Mouse (Mus musculus) left cerebral cortex, adult 18-20 months (tissue): ENCODE data around the gene Aplp1. TPM values are rescaled to one million over a fixed set of nuclear protein-coding genes. Genes with fewer than 3 reads are reported as not detected.
"Not testable (repeated sequence)": the region's sequence is repeated elsewhere in the genome, so short reads cannot be mapped to it uniquely, and the experiment has no call there.

Source experiments
- DNase-seq, 2 experiments: peaks; one replicate each; pipeline ENCODE4 v3.0.0; 2021 to 2022; ENCODE audit warnings: low spot score in 2 of 2, mixed read lengths in 1 of 2
- long read RNA-seq, 2 experiments: library from polyadenylated mRNA; stranded (forward); transcript quantifications; one replicate each; pipeline ENCODE4 v2.0.0; 2021
- total RNA-seq, 2 experiments: library from RNA; stranded (reverse); gene quantifications; 2 replicates each; pipeline ENCODE4 v1.2.3; 2021

The Aplp1 gene
- total RNA-seq: 1,000 to 10,000 TPM; 1,233 to 1,333 TPM
- long read RNA-seq, experiment 1, transcript Aplp1-201 (17 exons, 2,343 nt): major isoform, 2,258 of 2,547 reads
- long read RNA-seq, experiment 1, partial matches to known transcripts: 191 of 2,547 reads
- long read RNA-seq, experiment 1, other reads (novel, unspliced or antisense): 96 of 2,547 reads
- long read RNA-seq, experiment 2, transcript Aplp1-201 (17 exons, 2,343 nt): major isoform, 1,641 of 1,855 reads
- long read RNA-seq, experiment 2, partial matches to known transcripts: 158 of 1,855 reads
- long read RNA-seq, experiment 2, other reads (novel, unspliced or antisense): 56 of 1,855 reads

DNA sequence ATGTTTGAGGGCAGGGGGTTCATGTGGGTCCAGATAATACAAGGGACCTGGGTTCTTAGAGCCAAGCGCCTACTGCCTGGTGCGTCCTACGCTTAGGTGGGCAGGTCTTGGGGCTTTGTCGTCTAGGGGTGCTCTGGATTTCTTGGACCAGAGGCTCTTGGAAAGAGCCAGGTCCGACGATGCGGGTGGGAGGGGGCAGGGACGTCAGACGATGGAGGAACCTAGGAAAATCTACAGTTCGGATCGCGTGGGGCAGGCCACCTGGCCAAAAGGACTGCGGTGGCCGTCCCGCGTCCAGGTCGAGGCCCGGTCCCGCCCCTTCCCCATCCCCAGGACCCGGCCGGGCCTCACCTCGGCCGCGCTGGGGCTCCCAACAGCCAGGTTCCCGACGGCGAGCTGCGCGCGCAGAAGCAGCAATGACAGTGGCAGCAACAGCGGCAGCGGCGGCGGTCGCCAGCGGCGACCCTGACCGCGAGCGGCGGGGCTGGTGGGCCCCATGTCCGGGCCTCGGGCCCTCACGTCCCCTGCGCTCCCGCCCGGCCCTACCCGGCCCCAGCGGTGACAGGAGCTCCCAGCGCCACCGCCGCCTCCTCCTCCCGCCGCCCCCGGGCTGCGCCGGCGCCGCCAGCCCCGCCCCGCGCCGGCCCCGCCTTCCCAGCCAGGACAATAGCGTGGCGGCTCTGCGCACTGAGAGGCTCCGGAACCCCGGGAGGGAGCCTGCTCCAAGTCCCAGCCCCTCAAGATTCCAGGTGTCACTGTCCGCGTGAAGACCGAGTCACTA, at the start of gene Aplp1:
Gene Aplp1 (minus strand): TSS at position 565 of the 781 bp plus-strand sequence.
- peak; percentile 84 to 90 for DNase-seq

DNA sequence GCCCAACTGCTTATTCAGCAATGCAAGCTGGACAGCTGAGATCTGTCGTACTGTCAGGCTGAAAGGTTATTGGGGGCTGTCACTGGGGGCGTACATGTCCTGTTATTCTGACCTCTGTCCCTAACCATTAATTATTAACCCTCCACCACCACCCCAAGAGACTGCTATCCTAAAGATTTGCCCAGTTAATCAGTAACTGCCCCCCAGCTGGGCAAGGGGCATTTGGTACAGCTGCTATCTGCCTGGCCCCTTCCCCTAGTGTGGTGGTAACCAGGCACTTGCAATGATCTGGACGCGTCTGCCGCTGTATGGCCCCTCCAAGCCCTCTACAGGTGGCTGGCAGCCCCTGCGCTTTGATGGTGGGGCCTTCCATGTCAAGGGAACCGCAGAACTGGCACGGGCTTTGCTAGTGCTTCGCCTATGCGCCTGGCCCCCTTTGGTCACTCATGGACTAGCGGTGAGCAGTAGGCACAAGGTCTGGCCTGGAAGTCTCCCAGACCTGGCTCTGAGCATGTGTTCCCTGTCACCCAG, 48.1 kb upstream of the Aplp1 start, which contains the start of gene Prodh2:
Gene Prodh2 (plus strand): TSS at position 222 of the 531 bp plus-strand sequence.
- DNase-seq: no peak

DNA sequence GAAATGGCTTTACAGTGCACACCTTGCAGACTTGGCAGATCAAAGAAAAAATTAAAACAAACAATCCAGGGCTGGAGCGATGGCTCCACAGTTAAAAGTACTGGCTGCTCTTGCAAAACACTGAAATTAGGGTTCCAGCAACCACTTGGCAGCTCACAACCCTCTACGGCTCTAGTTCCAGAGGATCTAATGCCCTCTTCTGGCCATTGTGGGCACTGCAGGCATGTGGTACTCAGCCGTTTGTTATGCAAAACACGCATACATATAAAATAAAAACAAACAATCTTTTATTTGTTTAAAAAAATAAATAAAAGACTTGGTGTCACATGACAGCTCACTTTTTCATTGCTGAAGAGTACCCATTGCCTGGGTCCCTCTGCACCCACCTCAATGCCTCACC, 47.4 kb upstream of the Aplp1 start:
- peak; percentile 72 to 86 for DNase-seq

DNA sequence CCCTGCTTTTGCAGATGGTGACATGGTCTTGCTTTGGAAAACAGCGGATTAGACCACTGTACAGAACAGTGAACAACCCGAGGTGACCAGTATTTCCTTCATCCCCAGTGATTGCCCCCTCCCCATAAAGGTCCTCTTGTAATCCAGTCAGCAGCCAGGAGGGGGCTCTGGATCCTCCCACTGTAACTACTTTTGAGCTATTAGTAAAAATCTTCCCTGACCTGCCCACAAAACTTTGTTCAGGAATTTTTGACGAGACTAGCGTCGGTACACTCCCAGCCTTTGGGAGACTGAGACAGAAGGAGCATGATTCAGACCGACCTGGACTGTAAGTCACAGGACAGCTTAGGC, 45.6 kb upstream of the Aplp1 start:
- DNase-seq: no peak

DNA sequence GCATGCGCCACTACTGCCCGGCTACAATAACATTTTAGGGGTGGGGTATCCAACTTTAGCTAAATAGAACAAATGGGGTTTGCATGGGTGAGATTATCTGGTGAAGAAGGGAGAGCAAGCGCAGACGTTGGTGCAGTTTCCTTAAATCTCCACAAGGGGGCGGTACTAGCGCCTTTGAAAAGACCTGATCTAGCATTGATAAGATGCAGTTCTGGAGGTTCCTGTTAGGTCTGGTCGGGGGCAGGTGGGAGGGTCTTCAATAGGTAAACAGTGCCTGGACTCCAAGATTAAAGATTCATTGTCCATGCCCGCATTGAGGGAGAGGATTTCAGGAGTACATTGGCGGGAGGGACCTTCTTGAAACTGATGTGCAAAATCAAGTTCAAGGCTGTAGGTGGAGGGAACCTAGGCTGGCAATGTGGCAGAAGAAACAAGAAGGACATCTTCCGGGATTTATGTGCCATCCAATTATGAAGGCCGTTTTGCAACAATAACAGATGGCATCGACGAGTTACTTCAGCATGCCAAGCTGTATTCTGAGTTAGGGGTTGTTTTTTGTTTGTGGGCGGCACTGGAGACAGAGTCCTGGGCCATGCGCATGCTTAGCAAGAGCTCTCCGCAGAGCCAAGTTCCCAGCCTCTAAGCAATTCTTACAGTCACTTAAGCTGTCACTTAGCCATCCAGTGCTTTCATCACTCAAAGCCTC, 45.1 kb upstream of the Aplp1 start:
- peak; percentile 60 to 63 for DNase-seq

DNA sequence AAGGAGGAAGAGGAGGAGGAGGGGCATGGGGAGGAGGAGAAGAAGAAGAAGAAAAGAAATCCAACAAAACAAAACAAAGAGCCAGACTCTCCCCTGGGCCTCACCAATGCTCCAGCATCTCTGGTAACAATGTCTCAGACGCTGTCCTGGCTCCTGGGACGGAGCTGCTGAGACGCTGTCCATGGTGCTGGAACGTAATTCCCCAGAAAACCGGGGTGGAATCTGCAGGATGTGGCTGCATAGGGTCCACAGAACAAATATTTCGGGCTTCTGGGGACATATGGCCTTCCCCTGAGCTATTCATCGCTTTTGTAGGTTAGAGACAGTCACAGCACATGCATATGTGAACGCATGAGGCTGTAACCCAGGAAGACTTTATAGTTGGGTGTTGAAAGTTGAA, 38.9 kb upstream of the Aplp1 start:
- DNase-seq: no peak

DNA sequence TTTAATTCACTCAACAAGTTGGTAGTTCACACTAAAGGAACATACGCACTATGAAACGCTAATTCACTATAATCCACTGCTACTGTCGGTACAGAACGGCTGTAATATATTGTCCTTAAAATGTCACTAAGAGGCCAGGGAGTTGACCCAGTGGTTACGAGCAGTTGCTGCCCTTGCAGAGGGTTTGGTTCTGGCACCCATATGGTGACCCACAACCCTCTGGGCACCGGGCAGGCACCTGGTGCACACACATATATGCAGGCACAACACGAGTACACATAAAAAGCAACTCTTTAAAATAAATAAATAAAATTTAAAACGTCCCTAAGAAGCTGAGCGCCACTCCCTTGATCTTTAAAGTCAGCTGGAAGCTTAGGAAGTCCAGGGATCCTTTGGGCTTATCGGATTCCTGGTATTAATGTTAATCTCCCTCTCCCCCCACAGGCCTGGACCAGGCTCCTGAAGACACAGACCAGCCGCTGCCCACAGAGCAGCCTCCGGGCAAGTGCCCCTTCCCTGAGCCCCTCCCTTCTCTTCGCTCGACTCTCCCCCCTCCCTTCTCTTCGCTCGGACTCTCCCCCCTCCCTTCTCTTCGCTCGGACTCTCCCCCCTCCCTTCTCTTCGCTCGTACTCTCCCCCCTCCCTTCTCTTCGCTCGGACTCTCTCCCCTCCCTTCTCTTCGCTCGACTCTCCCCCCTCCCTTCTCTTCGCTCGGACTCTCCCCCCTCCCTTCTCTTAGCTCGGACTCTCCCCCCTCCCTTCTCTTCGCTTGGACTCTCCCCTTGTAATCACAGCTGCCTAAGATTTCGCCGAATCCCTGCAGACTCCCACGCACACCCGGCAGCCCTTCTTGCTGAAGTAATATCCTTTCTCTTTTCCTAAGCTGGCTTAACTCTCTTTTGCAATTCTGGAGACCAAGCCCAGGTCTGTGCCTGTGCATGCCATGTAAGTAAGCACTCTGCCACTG, 32.4 kb upstream of the Aplp1 start:
- peak; percentile 57 to 74 for DNase-seq

DNA sequence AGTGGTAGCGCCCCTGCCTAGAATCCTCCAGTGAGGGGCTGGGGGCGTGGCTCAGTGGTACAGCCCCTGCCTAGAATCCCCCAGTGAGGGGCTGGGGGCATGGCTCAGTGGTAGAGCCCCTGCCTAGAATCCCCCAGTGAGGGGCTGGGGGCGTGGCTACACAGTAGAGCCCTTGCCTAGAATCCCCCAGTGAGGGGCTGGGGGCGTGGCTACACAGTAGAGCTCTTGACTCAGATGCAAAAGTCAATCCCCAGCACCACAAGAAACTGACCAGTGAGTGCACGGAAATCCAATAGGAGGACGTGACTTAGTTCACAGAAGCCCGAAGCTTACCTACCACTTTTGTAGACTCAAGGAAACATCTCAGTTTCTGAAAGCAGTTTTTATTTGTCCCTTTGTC, 30.8 kb upstream of the Aplp1 start:
- not testable (repeated sequence) for DNase-seq

DNA sequence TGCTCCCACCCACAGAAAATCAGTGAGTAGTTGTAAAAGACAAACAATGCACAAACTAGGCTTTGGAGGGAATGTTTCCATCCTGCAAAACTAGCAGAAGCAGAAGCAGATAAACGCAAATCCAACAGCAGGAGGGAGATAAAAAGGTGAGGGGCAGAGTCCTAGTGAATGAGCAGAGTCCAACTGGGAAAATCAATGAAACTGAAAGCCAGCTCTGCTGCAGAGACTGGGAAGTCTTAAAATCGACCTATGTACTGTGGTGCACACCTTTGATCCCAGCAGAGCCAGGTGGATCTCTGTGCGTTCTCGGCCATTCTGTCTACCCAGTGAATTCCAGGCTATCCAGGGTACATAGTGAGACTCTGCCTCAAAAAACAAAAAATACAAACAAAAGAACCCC, 29.7 kb upstream of the Aplp1 start:
- no peak for DNase-seq

DNA sequence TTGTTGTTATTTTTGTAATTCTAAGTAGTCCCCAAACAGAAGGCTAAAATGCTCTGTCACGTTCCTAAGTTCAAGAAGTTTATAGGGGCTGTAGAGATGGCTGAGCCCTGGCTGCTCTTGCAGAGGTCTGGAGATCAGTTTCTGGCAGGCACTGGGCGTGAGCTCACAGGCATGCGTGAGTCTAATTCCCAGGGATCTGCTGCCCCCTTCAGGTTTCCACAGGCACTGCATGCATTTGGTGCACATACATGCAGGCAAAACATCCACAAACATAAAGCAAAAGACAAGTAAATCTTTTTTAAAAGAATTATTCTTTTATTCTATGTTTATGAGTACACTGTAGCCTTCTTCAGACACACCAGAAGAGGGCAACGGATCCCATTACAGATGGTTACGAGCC, 27.1 kb upstream of the Aplp1 start:
- peak in 1 of 2 experiments; percentile 42 for DNase-seq

DNA sequence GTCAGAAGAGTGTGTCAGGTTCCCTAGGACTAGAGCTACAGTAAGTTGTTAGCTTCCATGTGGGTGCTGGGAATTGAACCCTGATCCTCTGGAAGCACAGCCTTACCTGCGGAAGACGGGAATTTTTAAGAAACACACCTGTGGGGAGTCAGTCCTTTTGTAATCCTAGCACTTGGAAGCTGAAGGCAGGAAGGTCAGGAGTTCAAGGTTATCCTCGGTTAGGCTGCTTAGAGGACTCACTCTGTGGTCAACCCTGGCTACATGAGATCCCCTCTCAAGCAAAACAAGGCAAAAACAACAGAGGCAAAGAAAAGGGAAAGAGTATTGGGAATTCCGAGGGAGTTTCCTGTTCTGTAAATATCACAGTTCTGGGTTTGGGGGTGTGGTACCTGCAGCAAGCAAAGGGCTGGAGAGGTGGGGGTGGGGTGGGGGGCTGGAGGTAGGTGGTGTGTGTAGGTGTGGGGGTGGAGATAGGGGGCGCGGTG, 19.5 kb upstream of the Aplp1 start:
- no peak for DNase-seq

DNA sequence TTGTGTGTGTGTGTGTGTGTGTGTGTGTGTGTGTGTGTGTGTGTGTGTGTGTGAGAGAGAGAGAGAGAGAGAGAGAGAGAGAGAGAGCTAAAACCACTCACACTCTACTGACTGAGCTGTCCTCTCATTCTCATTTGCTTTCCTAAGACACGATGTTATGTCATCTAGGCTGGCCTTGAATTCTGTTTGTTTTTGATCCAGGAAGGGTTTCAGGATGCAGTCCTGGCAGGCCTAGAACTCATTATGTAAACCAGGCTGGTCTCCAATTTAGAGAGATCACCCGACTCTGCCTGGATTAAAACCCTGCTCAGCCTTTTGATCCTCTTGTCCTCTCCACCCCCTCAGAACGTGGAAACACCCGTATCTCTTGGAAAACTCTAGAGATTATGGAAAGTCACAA, 18.7 kb upstream of the Aplp1 start:
- no peak for DNase-seq

DNA sequence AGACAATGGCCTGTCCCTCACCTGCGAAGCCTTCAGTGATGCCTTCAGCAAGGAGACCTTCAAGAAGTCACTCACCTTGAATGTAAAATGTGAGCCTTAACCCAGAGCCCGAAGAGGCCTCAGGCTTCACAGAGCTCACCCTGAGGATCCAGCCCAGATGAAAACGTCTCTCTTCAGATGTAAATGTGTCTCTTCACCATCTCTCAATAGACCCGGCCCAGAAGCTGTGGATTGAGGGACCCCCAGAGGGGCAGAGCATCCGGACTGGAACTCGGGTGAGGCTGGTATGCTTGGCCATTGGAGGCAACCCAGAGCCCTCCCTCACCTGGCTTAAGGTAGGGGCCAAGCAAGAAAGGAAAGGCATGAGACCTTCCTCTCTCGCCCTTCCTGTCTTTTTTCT, 18.2 kb upstream of the Aplp1 start:
- no peak for DNase-seq

DNA sequence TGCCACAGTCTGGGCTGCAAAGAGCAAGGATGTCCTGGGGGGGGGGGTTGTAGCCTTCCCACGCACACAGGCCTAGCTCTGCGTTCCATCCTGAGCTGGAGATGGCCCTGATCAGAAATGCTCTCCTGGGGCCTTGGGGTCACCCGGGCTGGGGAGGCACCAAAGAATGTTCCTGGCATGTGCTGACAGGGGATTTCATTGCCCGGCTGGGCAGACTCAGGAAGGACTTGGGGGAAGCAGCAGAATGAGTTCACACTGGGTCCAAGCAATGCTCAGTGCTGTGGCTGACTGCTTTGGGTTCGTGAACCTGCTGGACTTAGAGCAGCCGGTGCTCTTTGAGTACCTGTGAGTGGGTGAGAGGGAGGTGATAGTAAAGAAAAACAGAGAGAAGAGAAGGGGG, 14.1 kb upstream of the Aplp1 start:
- DNase-seq: no peak

DNA sequence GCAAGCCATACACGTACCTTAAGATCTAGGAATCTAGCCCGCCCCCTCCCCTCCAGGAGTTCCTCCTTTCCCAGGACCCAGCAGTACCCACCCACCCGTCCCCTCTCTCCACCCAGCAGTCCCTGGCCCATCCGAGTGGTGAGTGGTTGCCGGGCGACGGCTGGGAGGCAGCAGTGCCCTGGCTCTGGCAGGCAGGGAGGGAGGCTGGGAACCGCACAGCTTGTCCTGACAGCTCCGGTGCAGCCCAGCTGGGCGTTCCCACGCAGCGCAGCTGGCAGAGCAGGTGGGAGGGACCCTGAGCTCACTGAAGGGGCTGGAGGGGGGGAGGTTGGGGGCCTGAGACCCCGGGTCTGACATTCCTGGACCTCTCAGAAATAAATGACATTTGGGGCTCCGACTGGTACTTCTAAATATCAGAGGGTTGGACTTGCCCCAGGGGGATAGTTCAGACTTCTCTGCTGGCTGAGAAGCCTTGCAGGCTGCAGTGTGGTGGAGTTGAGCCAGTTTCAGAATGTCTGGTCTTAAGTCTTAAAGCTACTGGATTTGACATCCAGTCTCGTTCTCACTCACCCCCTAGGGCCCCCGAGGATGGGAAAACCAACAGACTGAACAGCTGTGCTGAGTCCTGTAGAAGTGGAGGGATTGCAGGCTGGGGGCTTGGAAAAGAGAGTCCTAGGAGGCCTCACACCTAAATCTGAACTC, 12.4 kb upstream of the Aplp1 start, which contains the start of the genes Kirrel2 and Nphs1:
Gene Kirrel2 (minus strand): TSS at position 62 of the 702 bp plus-strand sequence.
Gene Nphs1 (plus strand): TSS at position 687 of the 702 bp plus-strand sequence.
- DNase-seq: peak; percentile 61 to 74

DNA sequence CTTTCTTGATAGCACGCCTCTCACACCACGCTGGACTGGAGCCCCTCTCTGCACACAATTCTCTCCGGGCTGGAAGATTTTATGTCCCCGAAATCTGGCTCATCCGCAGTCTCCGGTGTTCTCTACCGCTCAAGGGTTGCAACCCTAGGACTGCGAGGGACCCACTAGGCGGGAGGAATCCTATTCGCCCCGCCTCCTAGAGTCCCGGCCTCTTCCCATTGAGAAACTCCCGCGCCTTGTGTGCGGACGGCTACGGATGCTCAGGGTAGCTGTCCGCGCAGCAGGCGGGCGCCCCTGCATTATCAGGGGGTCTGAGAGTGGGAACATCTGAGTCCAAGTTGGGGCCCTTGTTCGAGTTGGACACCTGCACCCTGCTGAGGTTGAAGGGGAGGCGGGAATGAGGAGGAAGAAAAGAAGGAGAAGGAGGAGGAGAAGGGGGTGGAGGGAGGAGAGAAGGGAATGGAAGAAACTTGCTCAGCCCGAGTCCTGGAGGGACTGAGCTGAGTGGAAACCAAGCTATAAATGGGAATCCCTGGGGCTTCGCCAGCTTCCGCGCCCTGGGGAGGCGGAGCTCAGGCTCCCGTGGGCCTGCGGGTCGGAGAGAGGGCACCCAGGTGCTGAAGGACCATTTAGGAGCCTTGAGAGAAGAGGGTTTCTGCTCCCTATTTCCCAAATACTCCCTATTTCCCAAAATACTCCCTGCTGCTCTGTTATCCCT, 11.7 kb upstream of the Aplp1 start:
- no peak for DNase-seq

DNA sequence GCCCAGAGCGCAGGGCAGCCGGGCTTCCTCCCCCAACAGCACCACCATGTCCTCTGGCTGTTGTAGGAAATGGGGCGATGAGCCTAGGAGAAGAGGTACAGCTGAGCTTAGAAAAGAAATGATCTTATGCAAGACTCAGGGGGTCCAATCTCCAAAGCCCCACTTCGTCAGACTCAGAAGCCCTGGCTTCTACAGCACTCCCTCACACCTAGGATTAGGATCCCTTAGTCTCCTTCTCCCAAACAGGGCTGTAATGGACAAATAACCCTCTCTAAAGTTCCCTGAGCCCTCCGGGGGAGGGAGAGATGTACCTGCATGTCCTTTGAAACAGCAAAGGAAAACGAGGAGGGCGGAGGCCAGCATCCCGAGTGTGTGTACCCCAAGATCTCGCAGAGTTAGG, 11.2 kb upstream of the Aplp1 start:
- no peak for DNase-seq

DNA sequence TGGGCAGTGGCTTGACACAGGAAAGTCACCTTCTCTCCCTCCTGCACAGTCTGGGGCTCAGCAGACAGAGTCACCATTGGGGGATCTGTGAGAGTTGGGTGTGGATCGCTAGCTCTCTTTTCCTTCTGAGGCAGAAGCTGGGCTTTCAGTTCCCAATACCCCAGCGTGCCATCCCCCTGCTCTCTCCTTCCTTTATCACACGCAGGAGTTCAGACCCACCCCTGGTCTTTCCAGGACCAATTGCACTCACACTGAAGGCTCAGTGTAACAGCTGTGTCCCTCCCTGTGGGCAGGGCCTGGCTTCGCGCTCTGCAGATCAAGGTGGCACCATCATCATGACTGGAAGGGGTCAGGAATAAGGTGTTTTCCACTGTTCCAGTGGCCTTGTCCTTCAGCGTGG, 8.9 kb upstream of the Aplp1 start:
- DNase-seq: no peak

DNA sequence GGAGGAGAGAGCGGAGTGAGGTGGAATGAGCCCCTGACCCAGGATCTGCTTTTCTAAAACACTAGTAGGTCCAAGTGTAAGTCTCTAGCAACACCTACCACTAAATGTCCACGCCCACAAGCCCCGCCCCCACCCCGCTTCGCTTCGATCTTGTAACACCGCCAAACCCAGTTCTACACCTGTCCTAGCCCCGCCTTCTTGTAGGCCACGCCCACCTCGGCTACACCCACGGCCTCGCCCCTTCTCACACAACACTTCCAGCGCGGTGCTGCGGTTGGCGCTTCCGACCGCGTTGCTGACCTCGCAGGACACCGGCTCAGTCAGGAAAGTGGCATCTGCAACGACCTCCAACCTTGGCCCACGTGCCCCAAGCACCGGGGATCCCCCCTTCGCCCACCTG, 8.4 kb upstream of the Aplp1 start:
- DNase-seq: no peak
